Mouse (Mus musculus): ENCODE measurements around the gene Sbk1.

DNA sequence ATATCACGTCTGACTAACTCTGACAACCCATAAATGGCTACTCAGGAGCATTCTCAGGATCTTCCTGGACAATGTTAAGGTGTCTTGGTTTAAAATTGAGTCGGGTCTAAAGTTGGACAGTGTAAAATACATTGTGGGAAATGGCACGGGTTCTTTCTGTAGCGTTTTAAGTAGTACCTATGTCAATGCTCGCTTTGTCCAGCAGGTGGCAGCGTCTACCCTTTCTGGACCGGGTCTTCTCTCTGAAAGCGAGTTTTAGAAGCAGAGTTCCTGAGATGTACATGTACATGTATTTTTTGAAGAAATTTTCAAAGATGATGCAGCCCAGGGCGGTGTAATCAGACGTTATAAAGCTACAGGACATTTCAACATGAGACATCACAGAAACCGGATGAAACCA lies 51.3 kb downstream of the Sbk1 start:
- TF ChIP-seq CTCF (IDR thresholded peaks at IDR 0.05; ENCODE audit: insufficient read depth, low read length) = peak; percentile 86
- no peak for TF ChIP-seq POLR2A (IDR thresholded peaks at IDR 0.05; ENCODE audit: borderline replicate concordance, extremely low read depth, low read depth, low read length)

Data from lung, adult 2 months (tissue).